Mouse (Mus musculus) embryonic facial prominence, embryonic 13.5 days (tissue): ENCODE measurements around the gene Tnfrsf25. TPM values are rescaled to one million over a fixed set of nuclear protein-coding genes. Genes with fewer than 3 reads are reported as not detected.

Source experiments
- ATAC-seq: fragments of 200-750 bp; cut with Nextera tagmentation; 2 replicates; pipeline ENCODE4 v1.8.0; 2017; ENCODE audit warnings: low read depth; ENCODE audit not compliant: insufficient number of reproducible peaks, insufficient read depth, low FRiP score, low TSS enrichment
- H3K27ac ChIP-seq: fragments of 300-500 bp; sonication (generic); 2 replicates; pipeline ENCODE4 v1.5.1; 2015; ENCODE audit warnings: moderate library complexity, mild to moderate bottlenecking, inconsistent platforms
- H3K27me3 ChIP-seq: fragments of 300-500 bp; sonication (generic); 2 replicates; pipeline ENCODE4 v1.6.1; 2015; ENCODE audit warnings: mild to moderate bottlenecking, inconsistent platforms
- H3K36me3 ChIP-seq: fragments of 300-500 bp; sonication (generic); 2 replicates; pipeline ENCODE4 v1.6.1; 2015; ENCODE audit warnings: mild to moderate bottlenecking, inconsistent platforms
- H3K4me1 ChIP-seq: fragments of 300-500 bp; sonication (generic); 2 replicates; pipeline ENCODE4 v1.6.1; 2015; ENCODE audit warnings: inconsistent platforms
- H3K4me2 ChIP-seq: fragments of 300-500 bp; sonication (generic); 2 replicates; pipeline ENCODE4 v1.6.1; 2015; ENCODE audit warnings: moderate library complexity, mild to moderate bottlenecking, inconsistent platforms
- H3K4me3 ChIP-seq: fragments of 300-500 bp; sonication (generic); 2 replicates; pipeline ENCODE4 v1.5.1; 2015; ENCODE audit warnings: mild to moderate bottlenecking, inconsistent platforms
- H3K9ac ChIP-seq: fragments of 300-500 bp; sonication (generic); 2 replicates; pipeline ENCODE4 v1.6.1; 2015; ENCODE audit warnings: mild to moderate bottlenecking, inconsistent platforms
- H3K9me3 ChIP-seq: fragments of 300-500 bp; sonication (generic); 2 replicates; pipeline ENCODE4 v1.6.1; 2016; ENCODE audit warnings: inconsistent platforms
- WGBS: fragments of 180-500 bp; shearing (Covaris S2); methylation state at CpG from one replicate; pipeline ENCODE4 v1.1.7; 2015; ENCODE audit warnings: mixed read lengths; 5-methylcytosine and 5-hydroxymethylcytosine counted together
- polyA plus RNA-seq: library from polyadenylated mRNA; unstranded; fragments of >200 nt; fragmentation: Nextera tagmentation; extraction: Ambion mirVana; gene quantifications from 2 replicates; pipeline ENCODE4 v1.2.1, GENCODE M21; 2015

Tnfrsf25 gene
- polyA plus RNA-seq, 1 experiment from 2014 or later: 1.1 TPM

DNA sequence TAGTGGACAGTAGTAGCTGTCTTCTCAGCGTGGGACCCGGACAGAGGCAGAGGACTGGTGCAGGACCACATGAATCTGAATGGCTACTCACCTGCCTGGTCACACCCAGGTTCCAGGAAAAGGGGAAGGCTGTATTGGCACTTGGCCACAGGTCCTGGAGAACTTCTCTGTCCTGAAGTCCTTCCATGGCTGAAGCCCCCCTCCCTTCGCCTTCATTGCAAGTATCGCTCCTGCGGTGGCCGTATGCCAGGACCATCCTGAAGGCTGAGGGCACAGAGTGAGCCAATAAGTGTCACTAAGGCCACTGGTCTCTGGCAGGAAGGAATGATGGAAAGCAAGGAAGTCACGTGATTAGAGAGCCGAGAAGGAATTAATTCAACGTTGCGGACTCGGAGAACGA is 21.5 kb upstream of the Tnfrsf25 start:
- Histone ChIP-seq H3K36me3 (peaks cover 25% of the 10 kb centered on the region; the same call in 1 of the 2 replicates), H3K27ac (no peak overlapping the region), H3K27me3 (no peaks in the 10 kb centered on the region), H3K9ac (no peak overlapping the region), H3K4me2 (no peak overlapping the region), H3K4me1 (peaks cover 45% of the 10 kb centered on the region), H3K4me3 (no peak overlapping the region), H3K9me3 (no peaks in the 10 kb centered on the region)
- ATAC-seq: no peak
- 91% methylated on average over 12 of the region's 12 CpGs for WGBS

DNA sequence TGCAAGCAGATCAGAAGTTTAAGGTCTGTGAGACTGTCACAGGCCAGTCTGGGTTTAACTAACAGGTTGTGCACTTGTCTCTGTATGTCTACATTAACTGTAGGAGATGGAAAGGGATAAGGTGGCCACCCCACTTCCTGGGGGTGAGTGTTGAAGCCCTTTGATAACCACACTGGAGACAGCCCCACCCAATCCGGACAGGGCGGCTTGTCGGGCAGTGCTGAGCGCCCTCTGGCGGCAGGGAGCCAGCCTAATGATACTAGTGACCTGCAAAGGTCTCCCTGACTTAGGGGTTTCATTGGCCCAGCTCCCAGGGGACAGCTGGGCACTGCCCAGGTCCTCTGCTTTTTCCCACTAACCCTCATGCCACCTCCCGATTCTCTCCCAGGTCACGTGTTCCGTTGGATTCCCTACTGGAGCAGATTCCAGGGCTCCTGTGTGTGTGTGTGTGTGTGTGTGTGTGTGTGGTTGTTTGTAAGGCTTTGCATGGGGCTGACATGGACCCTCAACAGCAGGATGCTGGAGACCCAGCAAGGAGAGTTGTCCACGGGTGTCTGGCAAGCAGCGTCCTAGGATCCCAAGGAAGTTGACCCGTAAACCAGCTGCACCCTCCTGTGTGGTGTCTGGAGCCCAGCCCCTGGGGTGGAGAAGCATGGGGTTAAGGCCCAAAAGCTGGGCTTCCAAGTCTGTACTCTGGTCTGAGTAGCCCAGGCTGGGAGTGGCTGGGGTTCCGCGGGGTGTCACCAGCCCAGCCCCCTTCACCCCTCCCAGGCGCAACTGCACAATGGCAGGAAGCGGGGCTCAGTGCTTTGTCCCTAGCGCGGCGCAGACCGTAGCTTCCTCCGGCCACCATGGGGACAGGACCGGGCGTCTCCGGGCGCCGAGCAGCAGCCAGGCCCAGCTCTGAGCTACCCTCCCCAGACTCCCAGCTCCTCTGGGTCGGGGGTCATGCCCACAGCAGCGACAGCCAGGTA is 19.5 kb upstream of the Tnfrsf25 start:
- no peaks in the 10 kb centered on the region for H3K27me3 ChIP-seq
- no peak for ATAC-seq
- H3K27ac ChIP-seq: no peak overlapping the region; the same call in 1 of the 2 replicates
- peaks cover 44% of the 10 kb centered on the region for H3K4me1 ChIP-seq
- H3K9ac ChIP-seq: peak overlapping the region; percentile 40
- H3K36me3 ChIP-seq: peaks cover 13% of the 10 kb centered on the region; the same call in 1 of the 2 replicates
- 25% methylated on average over 27 of the region's 27 CpGs for WGBS
- H3K4me3 ChIP-seq: peak overlapping the region; percentile 13
- peak overlapping the region; percentile 16 for H3K4me2 ChIP-seq
- H3K9me3 ChIP-seq: no peaks in the 10 kb centered on the region

- Histone ChIP-seq H3K9ac (peak overlapping the region; percentile 40), H3K27me3 (no peaks in the 10 kb centered on the region), H3K4me2 (peak overlapping the region; percentile 16), H3K4me1 (peaks cover 44% of the 10 kb centered on the region), H3K9me3 (no peaks in the 10 kb centered on the region), H3K4me3 (peak overlapping the region; percentile 13), H3K27ac (peak overlapping the region; percentile 51; the same call in 1 of the 2 replicates), H3K36me3 (peaks cover 10% of the 10 kb centered on the region)
- no peak for ATAC-seq
- WGBS: 36% methylated on average over 6 of the region's 6 CpGs
Measured at GRCm38 (mm10) chr4:152096927-152097326, 18.8 kb upstream of the Tnfrsf25 start.

DNA sequence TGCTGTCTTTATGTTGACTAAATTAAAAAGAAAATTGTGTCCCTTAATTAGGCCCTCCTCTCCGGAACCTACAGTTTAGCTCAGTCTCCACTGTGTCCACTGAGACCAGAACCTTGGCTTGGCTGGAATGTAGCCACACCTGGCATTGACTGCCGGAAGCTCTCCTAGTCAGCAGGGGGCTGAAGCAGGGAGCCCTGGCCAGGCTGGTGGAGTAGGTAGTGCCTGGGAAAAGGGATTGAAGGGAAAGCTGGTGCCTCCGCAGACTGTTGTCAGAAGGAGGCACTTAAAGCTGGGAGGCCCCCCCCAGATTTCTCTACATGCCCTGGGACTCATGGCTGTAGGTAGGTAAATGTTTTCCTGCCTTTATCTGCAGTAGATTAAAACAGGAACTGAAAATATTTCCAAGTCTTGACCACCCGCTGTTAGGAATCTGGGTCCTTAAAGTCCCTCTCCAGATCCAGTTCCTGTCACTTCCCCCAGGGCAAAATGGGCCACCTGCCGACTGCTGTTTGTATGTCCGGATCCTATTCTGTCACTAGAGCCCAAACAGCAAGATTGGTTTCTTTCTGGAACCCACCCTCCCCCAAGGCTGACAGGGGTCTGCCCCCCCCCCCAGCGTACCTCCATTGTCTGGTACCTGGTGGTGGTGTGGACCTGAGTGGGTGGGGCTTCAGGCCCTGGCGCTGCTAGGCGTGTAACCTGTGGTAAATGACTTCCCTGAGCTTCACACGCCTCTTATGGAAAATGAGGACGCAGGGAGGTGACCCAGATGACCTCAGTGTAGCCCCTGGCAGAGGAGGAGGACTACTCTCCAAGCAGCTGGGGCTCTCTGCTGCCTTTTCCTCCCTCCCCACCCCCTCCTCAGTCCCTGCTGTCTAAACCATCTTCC is 17.6 kb upstream of the Tnfrsf25 start:
- Histone ChIP-seq H3K4me2 (peak overlapping the region; percentile 19; the same call in 1 of the 2 replicates), H3K9ac (no peak overlapping the region), H3K27ac (no peak overlapping the region), H3K9me3 (no peaks in the 10 kb centered on the region), H3K36me3 (peaks cover 18% of the 10 kb centered on the region), H3K4me1 (peaks cover 33% of the 10 kb centered on the region), H3K4me3 (no peak overlapping the region), H3K27me3 (no peaks in the 10 kb centered on the region)
- no peak for ATAC-seq
- WGBS: 24% methylated on average over 11 of the region's 11 CpGs

GRCm38 (mm10) chr4:152100541-152100940 is 15.2 kb upstream of the Tnfrsf25 start:
- Histone ChIP-seq H3K27me3 (no peaks in the 10 kb centered on the region), H3K27ac (peak overlapping the region; percentile 16; the same call in 1 of the 2 replicates), H3K4me1 (peaks cover 30% of the 10 kb centered on the region), H3K36me3 (peaks cover 34% of the 10 kb centered on the region), H3K4me3 (no peak overlapping the region), H3K9me3 (no peaks in the 10 kb centered on the region), H3K4me2 (no peak overlapping the region), H3K9ac (0 out of 2 replicates have a peak overlapping the region, but pooled peaks have one; percentile 46)
- 68% methylated on average over 11 of the region's 11 CpGs for WGBS
- no peak for ATAC-seq

- no peak overlapping the region for H3K4me2 ChIP-seq
- H3K9ac ChIP-seq: 0 out of 2 replicates have a peak overlapping the region, but pooled peaks have one; percentile 46
- WGBS: 46% methylated on average over 7 of the region's 7 CpGs
- H3K36me3 ChIP-seq: peaks cover 40% of the 10 kb centered on the region
- H3K27me3 ChIP-seq: no peaks in the 10 kb centered on the region
- H3K4me1 ChIP-seq: peaks cover 27% of the 10 kb centered on the region
- H3K4me3 ChIP-seq: no peak overlapping the region
- no peaks in the 10 kb centered on the region for H3K9me3 ChIP-seq
- 0 out of 2 replicates have a peak overlapping the region, but pooled peaks have one; percentile 16 for H3K27ac ChIP-seq
- ATAC-seq: no peak
Measured at GRCm38 (mm10) chr4:152101081-152101653, 14.6 kb upstream of the Tnfrsf25 start.

DNA sequence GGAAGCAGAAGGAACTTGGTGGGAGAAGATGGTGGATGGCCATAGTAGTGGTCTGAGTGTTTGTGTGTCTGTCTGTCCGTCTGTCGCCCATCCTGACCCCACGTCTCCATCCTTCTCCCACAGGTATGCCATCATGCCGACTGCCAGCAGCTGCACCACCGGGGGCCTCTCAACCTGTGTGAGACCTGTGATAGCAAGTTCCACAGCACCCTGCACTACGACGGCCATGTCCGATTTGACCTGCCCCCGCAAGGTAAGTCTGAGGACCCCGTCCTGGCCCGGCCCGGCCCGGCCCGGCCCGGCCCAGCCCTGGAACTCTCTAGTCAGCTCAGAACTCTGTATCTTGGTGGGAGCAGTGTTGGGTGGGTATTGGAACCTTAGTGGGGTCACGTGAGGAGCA is 13.8 kb upstream of the Tnfrsf25 start:
- Histone ChIP-seq H3K4me3 (no peak overlapping the region), H3K27me3 (no peaks in the 10 kb centered on the region), H3K9ac (no peak overlapping the region), H3K4me1 (peaks cover 22% of the 10 kb centered on the region), H3K9me3 (no peaks in the 10 kb centered on the region), H3K36me3 (peaks cover 47% of the 10 kb centered on the region), H3K4me2 (no peak overlapping the region), H3K27ac (no peak overlapping the region)
- WGBS: 92% methylated on average over 16 of the region's 16 CpGs
- ATAC-seq: no peak

DNA sequence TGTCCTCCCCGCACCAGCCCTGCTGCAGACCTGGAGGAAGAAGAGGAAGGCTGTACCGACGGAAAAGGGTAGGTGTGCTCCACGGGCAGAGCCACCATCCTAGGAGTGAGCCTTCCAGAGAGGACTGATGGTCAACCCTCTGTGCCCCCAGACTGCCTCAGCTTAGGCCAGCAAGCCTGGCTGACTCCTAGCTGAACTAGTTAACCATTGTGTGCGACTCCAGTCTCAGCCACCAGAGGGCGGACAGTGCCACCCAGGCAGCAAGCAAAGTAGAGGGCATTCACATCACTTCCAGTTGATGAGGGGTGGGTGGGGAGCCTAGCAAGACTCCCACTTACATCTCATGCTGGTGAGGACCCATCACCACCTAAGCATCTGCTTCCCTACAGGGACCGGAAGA is 12.7 kb upstream of the Tnfrsf25 start:
- H3K9ac ChIP-seq: no peak overlapping the region
- no peak for ATAC-seq
- no peak overlapping the region for H3K4me3 ChIP-seq
- 27% methylated on average over 7 of the region's 7 CpGs for WGBS
- no peaks in the 10 kb centered on the region for H3K9me3 ChIP-seq
- H3K4me1 ChIP-seq: peaks cover 26% of the 10 kb centered on the region
- H3K4me2 ChIP-seq: no peak overlapping the region
- no peak overlapping the region for H3K27ac ChIP-seq
- H3K27me3 ChIP-seq: no peaks in the 10 kb centered on the region
- peaks cover 50% of the 10 kb centered on the region for H3K36me3 ChIP-seq

DNA sequence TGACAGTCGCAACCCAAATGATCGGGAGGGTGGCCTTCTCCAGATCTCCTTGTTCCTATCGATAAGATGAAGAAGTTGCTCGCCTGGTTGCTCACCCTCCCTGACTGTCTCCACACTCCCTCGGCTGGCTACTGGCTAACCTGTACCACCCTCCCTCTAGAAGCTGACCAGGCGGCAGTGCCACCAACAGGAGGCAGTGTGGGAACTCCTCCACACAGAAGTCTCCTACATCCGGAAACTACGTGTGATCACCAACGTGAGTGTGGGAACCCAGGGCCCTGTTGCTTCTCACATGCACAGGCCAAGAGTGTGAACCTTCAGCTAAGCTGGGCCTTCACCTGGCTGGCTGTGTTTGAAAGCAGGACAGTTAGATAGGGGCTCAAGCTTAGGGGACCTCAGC is 9.0 kb upstream of the Tnfrsf25 start:
- 57% methylated on average over 9 of the region's 9 CpGs for WGBS
- peaks cover 84% of the 10 kb centered on the region for H3K36me3 ChIP-seq
- H3K4me3 ChIP-seq: no peak overlapping the region
- ATAC-seq: no peak
- H3K27ac ChIP-seq: peak overlapping the region; percentile 77
- no peaks in the 10 kb centered on the region for H3K9me3 ChIP-seq
- 0 out of 2 replicates have a peak, but pooled peaks cover 6% of the 10 kb centered on the region for H3K27me3 ChIP-seq
- H3K4me1 ChIP-seq: peaks cover 21% of the 10 kb centered on the region
- peak overlapping the region; percentile 73 for H3K4me2 ChIP-seq
- H3K9ac ChIP-seq: no peak overlapping the region

GRCm38 (mm10) chr4:152107493-152107892 is 8.2 kb upstream of the Tnfrsf25 start:
- peak; percentile 79 for ATAC-seq
- Histone ChIP-seq H3K27me3 (0 out of 2 replicates have a peak, but pooled peaks cover 6% of the 10 kb centered on the region), H3K4me2 (peak overlapping the region; percentile 73), H3K4me1 (peaks cover 21% of the 10 kb centered on the region), H3K36me3 (peaks cover 85% of the 10 kb centered on the region), H3K9me3 (no peaks in the 10 kb centered on the region), H3K9ac (peak overlapping the region; percentile 60), H3K4me3 (peak overlapping the region; percentile 38), H3K27ac (peak overlapping the region; percentile 77)
- 4% methylated on average over 24 of the region's 24 CpGs for WGBS
